Mouse (Mus musculus) spleen, adult 2 months (tissue): ENCODE results near the gene Ryr2.

Experiments
- CTCF ChIP-seq: fragments of 200-500 bp; IDR thresholded peaks from 2 replicates; pipeline ENCODE4 v1.5.1; 2011; ENCODE audit warnings: mild to moderate bottlenecking, inconsistent platforms; ENCODE audit not compliant: insufficient read depth, insufficient read length, insufficient replicate concordance; ENCODE audit errors: extremely low read depth
- POLR2A ChIP-seq: fragments of 200-500 bp; IDR thresholded peaks from 2 replicates; pipeline ENCODE4 v1.6.1; 2011; ENCODE audit warnings: low read depth, low read length, inconsistent platforms

- no peak for TF ChIP-seq CTCF
- TF ChIP-seq POLR2A: no peak
Observed at GRCm38 (mm10) chr13:11701721-11702120, 405.0 kb downstream of the Ryr2 start.
